Mouse (Mus musculus) ES-Bruce4 (cell line): ENCODE results near the gene Snapc2. TPM values are rescaled to one million over a fixed set of nuclear protein-coding genes. Genes with fewer than 3 reads are reported as not detected.

Experiments
- H3K27ac ChIP-seq: 2 replicates; pipeline ENCODE4 v1.5.1; 2012; ENCODE audit warnings: low read length, inconsistent platforms; ENCODE audit not compliant: insufficient read depth
- H3K27me3 ChIP-seq: 2 replicates; pipeline ENCODE4 v1.6.1; 2012; ENCODE audit warnings: mild to moderate bottlenecking, low read length, inconsistent platforms; ENCODE audit not compliant: control insufficient read depth, poor library complexity, insufficient read depth, severe bottlenecking
- H3K36me3 ChIP-seq: 2 replicates; pipeline ENCODE4 v1.6.1; 2012; ENCODE audit warnings: inconsistent platforms, mild to moderate bottlenecking, low read length, moderate library complexity; ENCODE audit not compliant: control insufficient read depth, poor library complexity, insufficient read depth, severe bottlenecking
- H3K4me1 ChIP-seq: one replicate; pipeline ENCODE4 v1.8.1; 2011; ENCODE audit warnings: low read length; ENCODE audit not compliant: control insufficient read depth, insufficient read depth
- H3K4me3 ChIP-seq: 2 replicates; pipeline ENCODE4 v1.5.1; 2011; ENCODE audit warnings: low read depth, mild to moderate bottlenecking, low read length
- H3K9ac ChIP-seq: 2 replicates; pipeline ENCODE4 v1.6.1; 2012; ENCODE audit warnings: low read depth, mild to moderate bottlenecking, inconsistent platforms; ENCODE audit not compliant: poor library complexity, severe bottlenecking
- H3K9me3 ChIP-seq: replicated peaks from 2 replicates; pipeline ENCODE4 v1.6.1; 2012; ENCODE audit warnings: mild to moderate bottlenecking, low read length, inconsistent platforms; ENCODE audit not compliant: control insufficient read depth, poor library complexity, insufficient read depth, severe bottlenecking
- CTCF ChIP-seq: IDR thresholded peaks from one replicate; pipeline ENCODE4 v1.8.1; 2011; ENCODE audit warnings: low read depth, low read length
- EP300 ChIP-seq: IDR thresholded peaks from 2 replicates; pipeline ENCODE4 v1.6.1; 2011; ENCODE audit warnings: low read depth, low read length; ENCODE audit not compliant: insufficient read depth
- POLR2A ChIP-seq: IDR thresholded peaks from one replicate; pipeline ENCODE4 v1.8.1; 2011; ENCODE audit warnings: low read length; ENCODE audit not compliant: insufficient read depth
- polyA plus RNA-seq: library from polyadenylated mRNA; stranded (reverse); fragments of >200 nt; gene quantifications from 2 replicates; pipeline ENCODE4 v1.2.4, GENCODE M21; 2011; ENCODE audit warnings: low read depth; ENCODE audit not compliant: missing spikeins, insufficient read depth, insufficient read length

Gene Snapc2
- polyA plus RNA-seq = 26.8 and 29.0 TPM in 2 replicates

- TF ChIP-seq EP300 = no peak
- no peak within 1 kb of the TSS for H3K27ac ChIP-seq
- peaks cover 12% of the 10 kb centered on the region for H3K36me3 ChIP-seq
- peaks cover 1% of the 10 kb centered on the region for H3K4me1 ChIP-seq
- peak within 1 kb of the TSS; percentile 93 for H3K4me3 ChIP-seq
- no peaks in the 10 kb centered on the region for H3K9me3 ChIP-seq
- H3K27me3 ChIP-seq = no peaks in the 10 kb centered on the region
- H3K9ac ChIP-seq = peak within 1 kb of the TSS; percentile 82
These were observed at the start of gene Snapc2 for GRCm38 (mm10) chr8:4252934-4253841. Snapc2 (plus strand) TSS chr8:4253080.

DNA sequence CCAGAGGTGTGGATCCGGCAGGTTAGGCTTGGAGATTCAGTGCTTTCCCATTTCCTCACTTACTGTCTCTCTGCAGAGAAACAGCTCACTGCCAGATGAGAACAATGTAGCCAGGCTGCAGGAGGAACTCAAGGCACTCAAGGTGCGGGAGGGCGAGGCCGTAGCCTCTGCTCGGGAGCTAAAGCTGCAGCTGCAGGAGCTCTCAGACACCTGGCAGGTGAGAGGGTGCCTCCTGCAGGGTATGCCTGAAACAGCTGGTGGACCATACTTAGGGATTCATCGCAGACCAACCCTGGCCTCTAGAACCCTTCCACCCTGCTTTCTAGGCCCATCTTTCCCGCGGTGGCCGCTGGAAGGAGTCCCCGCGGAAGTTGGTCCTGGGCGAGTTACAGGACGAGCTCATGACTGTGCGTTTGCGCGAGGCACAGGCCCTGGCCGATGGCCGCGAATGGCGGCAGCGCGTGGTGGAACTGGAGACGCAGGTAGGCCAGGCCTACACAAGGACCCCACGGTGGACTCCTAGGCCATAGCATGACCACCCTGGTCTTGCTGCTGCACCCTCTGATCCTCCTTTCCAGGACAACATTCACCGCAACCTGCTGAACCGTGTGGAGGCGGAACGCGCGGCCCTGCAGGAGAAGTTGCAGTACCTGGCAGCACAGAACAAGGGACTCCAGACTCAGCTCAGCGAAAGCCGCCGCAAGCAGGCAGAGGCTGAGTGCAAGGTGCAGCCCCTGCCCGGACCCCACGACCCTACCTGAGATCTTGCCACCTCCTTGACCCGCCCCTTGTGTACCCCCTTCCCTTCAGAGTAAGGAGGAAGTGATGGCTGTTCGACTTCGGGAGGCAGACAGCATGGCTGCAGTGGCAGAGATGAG is 47.4 kb upstream of the Snapc2 start:
- peak overlapping the region; percentile 47 for H3K9ac ChIP-seq
- H3K27ac ChIP-seq = no peak overlapping the region
- no peaks in the 10 kb centered on the region; the same call in 1 of the 2 replicates for H3K27me3 ChIP-seq
- H3K9me3 ChIP-seq = no peaks in the 10 kb centered on the region
- H3K4me1 ChIP-seq = peaks cover 2% of the 10 kb centered on the region
- H3K36me3 ChIP-seq = no peaks in the 10 kb centered on the region
- peak overlapping the region; percentile 65 for H3K4me3 ChIP-seq
- no peak for TF ChIP-seq POLR2A
- TF ChIP-seq CTCF = peak; percentile 54
- 0 out of 2 replicates have a peak, but pooled peaks have one; percentile 49 for TF ChIP-seq EP300

GRCm38 (mm10) chr8:4206182-4207015 is 46.5 kb upstream of the Snapc2 start:
- H3K9ac ChIP-seq = peak overlapping the region; percentile 47
- H3K4me3 ChIP-seq = peak overlapping the region; percentile 65
- H3K27ac ChIP-seq = no peak overlapping the region
- H3K36me3 ChIP-seq = no peaks in the 10 kb centered on the region
- no peaks in the 10 kb centered on the region; the same call in 1 of the 2 replicates for H3K27me3 ChIP-seq
- no peaks in the 10 kb centered on the region for H3K9me3 ChIP-seq
- TF ChIP-seq EP300 = no peak
- TF ChIP-seq CTCF = no peak
- no peak for TF ChIP-seq POLR2A
- H3K4me1 ChIP-seq = peaks cover 2% of the 10 kb centered on the region

DNA sequence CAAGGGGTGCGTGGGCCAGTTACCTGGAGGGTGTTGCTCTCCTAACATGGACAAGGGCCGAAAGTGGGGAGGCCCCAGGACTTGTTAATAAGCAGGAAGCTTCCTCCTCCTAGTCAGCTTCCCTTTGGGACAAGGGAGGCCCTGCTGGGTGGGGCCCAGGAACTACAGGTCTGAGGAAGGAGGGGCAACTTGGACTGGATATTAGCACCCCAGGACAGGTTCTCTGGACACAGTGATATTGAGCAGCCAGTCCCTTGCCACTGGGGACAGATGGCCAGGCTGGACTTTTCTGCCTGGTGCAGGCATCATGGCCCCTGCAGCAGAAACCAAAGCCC is 45.9 kb upstream of the Snapc2 start:
- Histone ChIP-seq H3K9ac (peak overlapping the region; percentile 47; the same call in 1 of the 2 replicates), H3K27ac (no peak overlapping the region), H3K4me1 (peaks cover 2% of the 10 kb centered on the region), H3K4me3 (0 out of 2 replicates have a peak overlapping the region, but pooled peaks have one; percentile 3), H3K27me3 (no peaks in the 10 kb centered on the region; the same call in 1 of the 2 replicates), H3K36me3 (no peaks in the 10 kb centered on the region), H3K9me3 (no peaks in the 10 kb centered on the region)
- TF ChIP-seq POLR2A (no peak), EP300 (no peak), CTCF (no peak)

GRCm38 (mm10) chr8:4211097-4211496 is 41.8 kb upstream of the Snapc2 start:
- Histone ChIP-seq H3K9me3 (no peaks in the 10 kb centered on the region), H3K27ac (no peak overlapping the region), H3K4me3 (no peak overlapping the region), H3K4me1 (peaks cover 4% of the 10 kb centered on the region), H3K9ac (no peak overlapping the region), H3K27me3 (no peaks in the 10 kb centered on the region; the same call in 1 of the 2 replicates), H3K36me3 (no peaks in the 10 kb centered on the region)
- TF ChIP-seq CTCF = no peak
- no peak for TF ChIP-seq POLR2A
- TF ChIP-seq EP300 = no peak
